Mouse (Mus musculus) heart, embryonic 10.5 days (tissue): ENCODE measurements around the gene Dvl1. TPM values are rescaled to one million over a fixed set of nuclear protein-coding genes. Genes with fewer than 3 reads are reported as not detected.
A peak's percentile ranks its signal among the peaks of the same experiment; 100 is the strongest.

ENCODE experiments used
- DNase-seq: peaks from one replicate; pipeline ENCODE4 v3.0.0-alpha.2; 2017; ENCODE audit warnings: low spot score
- H3K27ac ChIP-seq: fragments of 300-500 bp; sonication (generic); 2 replicates; pipeline ENCODE4 v1.5.1; 2016; ENCODE audit warnings: mild to moderate bottlenecking
- H3K27me3 ChIP-seq: fragments of 300-500 bp; sonication (generic); 2 replicates; pipeline ENCODE4 v1.6.1; 2016; ENCODE audit warnings: mild to moderate bottlenecking; ENCODE audit not compliant: poor library complexity, insufficient read depth, severe bottlenecking
- H3K36me3 ChIP-seq: fragments of 300-500 bp; sonication (generic); 2 replicates; pipeline ENCODE4 v1.6.1; 2016; ENCODE audit warnings: mild to moderate bottlenecking, moderate library complexity
- H3K4me1 ChIP-seq: fragments of 300-500 bp; sonication (generic); 2 replicates; pipeline ENCODE4 v1.6.1; 2016; ENCODE audit warnings: mild to moderate bottlenecking
- H3K4me3 ChIP-seq: fragments of 300-500 bp; sonication (generic); 2 replicates; pipeline ENCODE4 v1.5.1; 2016; ENCODE audit warnings: mild to moderate bottlenecking, moderate library complexity
- H3K9me3 ChIP-seq: fragments of 300-500 bp; sonication (generic); 2 replicates; pipeline ENCODE4 v1.6.1; 2016; ENCODE audit warnings: mild to moderate bottlenecking, moderate library complexity
- WGBS: fragments of 180-500 bp; shearing (Covaris S2); methylation state at CpG from one replicate; pipeline ENCODE4 v1.1.7; 2016; 5-methylcytosine and 5-hydroxymethylcytosine counted together
- polyA plus RNA-seq: library from polyadenylated mRNA; unstranded; fragments of >200 nt; fragmentation: Nextera tagmentation; extraction: Ambion mirVana; gene quantifications from 2 replicates; pipeline ENCODE4 v1.2.1, GENCODE M21; 2016

Gene Dvl1
- polyA plus RNA-seq, 1 experiment from 2014 or later, result 3.6 TPM

DNA sequence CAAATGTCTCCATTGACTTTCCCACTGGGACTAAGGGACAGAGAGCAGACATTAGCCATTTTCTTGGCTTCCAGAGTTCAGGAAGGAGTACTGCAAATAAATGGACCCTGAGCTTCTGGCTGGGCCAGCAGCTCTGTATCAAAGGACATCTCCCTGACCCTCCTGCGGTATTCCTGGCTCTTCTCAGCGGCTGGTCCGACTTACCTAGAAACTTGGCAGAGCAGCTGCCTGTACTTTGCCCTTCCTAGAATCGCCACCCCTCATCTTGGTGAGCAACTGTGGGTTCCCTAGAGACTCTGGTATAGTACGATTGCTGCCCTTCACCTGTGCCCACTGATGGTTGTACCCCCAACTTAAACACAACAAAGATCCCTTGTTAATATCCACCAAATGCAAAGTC lies 4.0 kb upstream of the Dvl1 start:
- H3K4me1 ChIP-seq, result peaks cover 53% of the 10 kb centered on the region
- no peak overlapping the region for H3K27ac ChIP-seq
- no peak overlapping the region for H3K4me3 ChIP-seq
- peaks cover 25% of the 10 kb centered on the region for H3K36me3 ChIP-seq
- 88% methylated on average over 5 of the region's 5 CpGs for WGBS
- no peak for DNase-seq
- peaks cover 17% of the 10 kb centered on the region for H3K27me3 ChIP-seq
- H3K9me3 ChIP-seq, result no peaks in the 10 kb centered on the region

DNA sequence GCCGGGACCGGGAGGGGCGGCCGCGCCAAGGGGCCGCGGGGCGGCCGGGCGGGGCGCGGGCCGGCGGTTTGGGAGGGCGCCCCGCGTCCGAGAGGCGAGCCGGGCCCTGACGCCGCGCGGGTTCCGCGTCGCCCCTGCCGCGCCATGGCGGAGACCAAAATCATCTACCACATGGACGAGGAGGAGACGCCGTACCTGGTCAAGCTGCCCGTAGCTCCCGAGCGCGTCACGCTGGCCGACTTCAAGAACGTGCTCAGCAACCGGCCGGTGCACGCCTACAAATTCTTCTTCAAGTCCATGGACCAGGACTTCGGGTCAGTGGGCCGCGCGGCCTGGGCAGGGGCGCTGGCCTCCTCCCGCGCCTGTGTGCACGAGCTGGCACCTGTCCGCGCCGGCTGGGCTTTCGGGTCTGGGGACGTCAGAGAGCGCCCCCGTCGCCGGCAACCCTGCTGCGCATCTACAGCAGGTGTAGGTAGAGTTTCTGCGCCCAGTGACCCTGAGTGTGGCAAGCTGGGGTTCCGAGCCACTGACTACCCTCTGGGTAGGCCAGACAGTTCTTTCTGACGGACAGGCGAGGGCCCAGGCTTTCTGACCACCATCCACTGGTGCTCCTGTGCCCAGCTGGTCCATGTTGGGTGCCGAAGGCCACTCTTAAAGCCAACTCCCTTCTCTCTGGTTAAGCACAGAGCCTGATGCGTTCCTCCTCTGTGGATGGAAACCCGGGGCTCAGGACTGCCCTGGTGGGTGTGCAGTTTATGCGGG lies 570 bp downstream of the Dvl1 start:
- no peak for DNase-seq
- H3K4me1 ChIP-seq, result peaks cover 28% of the 10 kb centered on the region
- H3K36me3 ChIP-seq, result peaks cover 14% of the 10 kb centered on the region
- 2% methylated on average over 65 of the region's 69 CpGs for WGBS
- no peaks in the 10 kb centered on the region for H3K9me3 ChIP-seq
- no peaks in the 10 kb centered on the region for H3K27me3 ChIP-seq
- H3K4me3 ChIP-seq, result peak overlapping the region; percentile 83
- peak overlapping the region; percentile 91 for H3K27ac ChIP-seq

DNA sequence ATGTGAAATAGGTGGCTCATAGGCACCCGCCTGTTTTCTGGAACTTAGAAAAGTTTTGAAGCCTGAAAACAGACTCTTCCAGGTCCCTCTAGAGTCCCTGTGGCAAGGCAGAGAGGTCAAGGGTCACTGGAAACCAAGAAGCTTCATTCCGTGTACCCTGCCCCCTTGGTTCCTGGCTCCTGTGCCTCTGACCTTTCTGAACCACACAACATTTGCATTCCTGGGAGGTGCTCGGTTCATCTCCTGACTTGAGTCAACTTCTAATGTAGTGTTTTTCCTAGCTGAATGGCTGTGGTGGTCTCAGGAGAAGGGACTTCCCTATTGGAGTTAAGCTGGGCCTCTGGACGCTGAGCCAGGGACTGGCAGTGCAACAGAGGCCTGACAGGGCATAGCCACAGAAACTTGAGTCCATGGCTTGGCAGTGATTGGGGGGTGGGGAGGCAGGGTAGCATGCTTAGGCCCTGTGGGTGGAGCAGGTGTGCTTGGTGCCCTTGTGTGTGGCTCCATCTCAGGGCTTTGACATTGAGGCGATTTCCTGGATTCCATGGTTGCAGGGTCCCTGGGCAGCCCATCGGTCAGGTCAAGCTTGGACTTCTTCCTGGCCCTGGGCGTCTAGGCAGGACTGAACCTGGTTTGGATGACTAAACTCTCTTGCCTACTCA lies 1.4 kb downstream of the Dvl1 start:
- DNase-seq, result no peak
- Histone ChIP-seq H3K27ac (no peak overlapping the region), H3K4me1 (peaks cover 28% of the 10 kb centered on the region), H3K4me3 (peak overlapping the region; percentile 83), H3K27me3 (no peaks in the 10 kb centered on the region), H3K9me3 (no peaks in the 10 kb centered on the region), H3K36me3 (peaks cover 8% of the 10 kb centered on the region)
- 67% methylated on average over 7 of the region's 7 CpGs for WGBS

DNA sequence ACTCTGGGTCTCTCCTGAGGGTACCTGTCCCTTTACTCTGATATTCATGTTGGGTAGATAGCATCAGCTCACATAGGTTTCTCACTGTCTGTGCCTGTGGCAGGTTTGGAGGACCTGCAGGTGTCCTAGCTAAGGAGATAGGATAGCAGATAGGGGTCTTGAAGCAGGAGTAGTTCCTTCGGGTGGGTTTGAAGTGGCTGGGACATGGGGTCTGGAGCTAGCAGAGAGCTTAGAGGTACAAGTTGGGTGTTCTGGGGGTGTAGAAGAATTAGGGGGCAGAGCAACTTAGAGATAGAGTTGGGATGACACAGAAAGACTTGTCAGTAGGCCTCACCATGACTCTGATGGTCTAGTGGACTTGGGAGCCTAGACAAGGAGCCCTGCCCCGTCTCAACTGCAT lies 2.2 kb downstream of the Dvl1 start:
- DNase-seq, result no peak
- peaks cover 10% of the 10 kb centered on the region; the same call in 1 of the 2 replicates for H3K36me3 ChIP-seq
- 89% methylated on average over 2 of the region's 2 CpGs for WGBS
- H3K27ac ChIP-seq, result no peak overlapping the region
- H3K4me1 ChIP-seq, result peaks cover 28% of the 10 kb centered on the region
- no peaks in the 10 kb centered on the region for H3K27me3 ChIP-seq
- H3K9me3 ChIP-seq, result no peaks in the 10 kb centered on the region
- H3K4me3 ChIP-seq, result no peak overlapping the region

DNA sequence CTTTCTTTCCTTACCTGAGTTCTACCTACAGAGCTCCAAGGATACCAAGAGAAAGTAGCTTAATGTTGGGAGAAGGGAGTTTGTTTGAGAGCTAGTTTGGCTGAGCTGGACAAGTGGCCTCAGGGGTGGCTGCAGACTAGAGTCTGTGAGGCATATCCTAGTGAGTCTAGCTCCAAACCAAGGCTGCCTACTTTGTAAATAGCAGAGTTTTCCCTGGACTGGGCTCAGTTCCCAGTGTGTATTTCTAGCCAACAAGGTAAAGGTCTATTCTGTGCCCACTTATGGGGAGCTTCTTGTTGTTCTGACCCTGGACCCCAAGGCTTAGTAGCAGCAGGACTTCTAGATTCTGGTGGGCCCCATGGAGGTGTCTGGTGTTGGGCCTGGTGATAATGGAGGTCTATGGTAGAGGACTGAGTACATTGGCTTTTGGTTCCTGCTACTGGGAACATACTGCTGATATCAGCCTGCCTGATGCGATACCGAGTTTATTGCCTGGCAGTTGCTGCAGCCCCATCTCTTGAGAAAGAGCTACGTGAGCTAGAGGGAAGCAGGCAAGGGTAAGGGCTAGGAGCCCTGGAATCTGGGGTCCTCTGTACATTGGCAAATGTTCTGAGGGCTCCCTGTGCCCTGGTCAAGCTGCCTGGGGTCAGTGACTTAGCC lies 2.7 kb downstream of the Dvl1 start:
- no peak for DNase-seq
- Histone ChIP-seq H3K9me3 (no peaks in the 10 kb centered on the region), H3K27ac (no peak overlapping the region), H3K36me3 (peaks cover 15% of the 10 kb centered on the region), H3K4me1 (peaks cover 28% of the 10 kb centered on the region), H3K27me3 (no peaks in the 10 kb centered on the region), H3K4me3 (no peak overlapping the region)
- 94% methylated on average over 3 of the region's 3 CpGs for WGBS

DNA sequence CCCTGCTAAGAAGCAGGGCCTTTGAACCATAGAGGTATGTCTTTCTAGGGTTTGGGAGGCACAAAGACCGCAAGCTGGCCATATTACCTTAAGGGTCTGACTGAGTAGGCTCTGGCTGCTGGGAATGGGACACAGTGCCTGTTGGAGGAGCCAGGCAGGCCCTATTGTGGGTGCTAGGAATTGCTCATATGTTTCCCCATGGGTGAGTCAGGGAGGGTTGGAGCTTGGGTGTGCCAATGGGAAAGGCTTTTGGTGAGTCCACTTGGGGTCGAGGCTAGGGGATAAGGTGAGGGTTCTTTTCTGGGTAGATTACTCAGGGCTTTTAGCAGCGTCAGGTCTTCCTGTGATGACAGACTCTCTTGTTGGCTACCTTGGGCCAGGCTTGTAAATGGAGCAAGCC lies 4.2 kb downstream of the Dvl1 start:
- WGBS, result 81% methylated on average over 3 of the region's 3 CpGs
- H3K27me3 ChIP-seq, result no peaks in the 10 kb centered on the region
- no peaks in the 10 kb centered on the region for H3K9me3 ChIP-seq
- H3K4me3 ChIP-seq, result no peak overlapping the region
- DNase-seq, result no peak
- peaks cover 30% of the 10 kb centered on the region for H3K36me3 ChIP-seq
- H3K4me1 ChIP-seq, result peaks cover 27% of the 10 kb centered on the region
- H3K27ac ChIP-seq, result no peak overlapping the region

DNA sequence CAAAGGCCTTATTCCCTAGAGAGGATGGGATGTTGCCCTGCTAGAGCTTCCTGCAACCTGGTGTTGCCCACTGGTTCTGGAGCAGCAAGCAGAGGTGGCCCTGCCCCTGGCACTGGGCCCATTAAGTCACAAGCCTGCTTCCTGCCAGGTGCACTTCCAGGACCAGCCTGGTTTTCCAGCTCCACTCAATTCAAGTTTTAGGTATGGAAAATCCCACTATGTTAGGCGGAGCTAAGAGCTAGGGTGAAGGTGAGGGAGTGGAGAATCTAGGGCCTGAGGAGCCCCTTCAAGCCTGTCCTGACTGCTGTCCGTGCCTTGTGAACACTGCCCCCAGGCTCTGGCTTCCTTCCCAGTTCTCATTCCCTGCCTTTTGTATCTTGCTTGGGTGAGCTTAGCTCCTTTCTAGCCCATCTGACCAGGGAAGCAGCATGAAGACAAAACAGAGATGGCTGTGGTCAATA lies 4.8 kb downstream of the Dvl1 start:
- Histone ChIP-seq H3K27ac (no peak overlapping the region), H3K9me3 (no peaks in the 10 kb centered on the region), H3K36me3 (peaks cover 36% of the 10 kb centered on the region), H3K4me3 (no peak overlapping the region), H3K4me1 (peaks cover 21% of the 10 kb centered on the region), H3K27me3 (no peaks in the 10 kb centered on the region)
- 87% methylated on average over 2 of the region's 2 CpGs for WGBS
- DNase-seq, result no peak

DNA sequence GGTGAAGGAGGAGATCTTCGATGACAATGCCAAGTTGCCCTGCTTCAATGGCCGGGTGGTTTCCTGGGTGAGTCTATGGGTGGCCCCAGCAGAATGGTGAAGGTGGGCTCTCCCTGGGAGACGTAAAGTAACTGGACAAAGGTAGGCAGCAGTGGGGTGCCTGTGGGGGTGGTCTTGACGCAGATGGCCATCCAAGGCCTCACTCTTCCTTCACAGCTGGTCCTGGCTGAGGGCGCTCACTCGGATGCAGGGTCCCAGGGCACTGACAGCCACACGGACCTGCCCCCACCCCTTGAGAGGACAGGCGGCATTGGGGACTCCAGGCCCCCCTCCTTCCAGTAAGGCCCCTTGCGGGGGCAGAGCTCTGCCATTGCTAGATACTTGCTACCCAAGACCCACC lies 6.2 kb downstream of the Dvl1 start:
- Histone ChIP-seq H3K4me3 (no peak overlapping the region), H3K27ac (no peak overlapping the region), H3K27me3 (no peaks in the 10 kb centered on the region), H3K9me3 (no peaks in the 10 kb centered on the region), H3K36me3 (peaks cover 50% of the 10 kb centered on the region), H3K4me1 (peaks cover 12% of the 10 kb centered on the region)
- DNase-seq, result no peak
- 88% methylated on average over 9 of the region's 9 CpGs for WGBS

DNA sequence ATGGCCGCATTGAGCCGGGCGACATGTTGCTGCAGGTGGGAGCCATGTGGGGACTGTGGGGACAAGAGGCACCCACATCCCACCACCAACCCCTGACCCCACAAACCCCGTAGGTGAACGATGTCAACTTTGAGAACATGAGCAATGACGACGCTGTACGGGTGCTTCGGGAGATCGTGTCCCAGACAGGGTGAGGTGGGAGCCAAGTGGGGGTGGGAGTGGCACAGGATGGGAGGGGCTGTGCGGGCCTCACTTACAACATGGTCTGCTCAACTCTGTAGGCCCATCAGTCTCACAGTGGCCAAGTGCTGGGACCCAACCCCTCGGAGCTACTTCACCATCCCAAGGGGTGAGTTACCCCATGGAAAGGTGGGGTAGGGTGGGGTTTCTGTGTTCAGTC lies 7.8 kb downstream of the Dvl1 start:
- DNase-seq, result no peak
- no peaks in the 10 kb centered on the region for H3K9me3 ChIP-seq
- no peak overlapping the region for H3K27ac ChIP-seq
- no peaks in the 10 kb centered on the region for H3K27me3 ChIP-seq
- H3K4me3 ChIP-seq, result no peak overlapping the region
- 96% methylated on average over 12 of the region's 12 CpGs for WGBS
- peaks cover 55% of the 10 kb centered on the region for H3K36me3 ChIP-seq
- 0 out of 2 replicates have a peak, but pooled peaks cover 5% of the 10 kb centered on the region for H3K4me1 ChIP-seq

DNA sequence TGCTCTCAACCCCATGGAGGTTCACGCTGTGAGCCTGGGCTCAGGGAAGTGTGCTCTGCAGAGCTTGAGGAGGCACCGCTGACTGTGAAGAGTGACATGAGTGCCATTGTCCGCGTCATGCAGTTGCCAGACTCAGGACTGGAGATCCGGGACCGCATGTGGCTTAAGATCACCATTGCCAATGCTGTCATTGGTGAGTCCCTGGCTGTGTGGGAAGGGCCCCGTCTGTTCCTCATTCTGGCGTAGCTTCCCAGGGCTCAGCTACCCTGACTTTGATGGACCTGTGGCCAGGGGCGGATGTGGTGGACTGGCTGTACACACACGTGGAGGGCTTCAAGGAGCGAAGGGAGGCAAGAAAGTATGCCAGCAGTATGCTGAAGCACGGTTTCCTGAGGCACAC lies 8.9 kb downstream of the Dvl1 start:
- Histone ChIP-seq H3K36me3 (peaks cover 58% of the 10 kb centered on the region), H3K9me3 (no peaks in the 10 kb centered on the region), H3K27me3 (no peaks in the 10 kb centered on the region), H3K4me1 (0 out of 2 replicates have a peak, but pooled peaks cover 5% of the 10 kb centered on the region), H3K4me3 (no peak overlapping the region), H3K27ac (no peak overlapping the region)
- WGBS, result 89% methylated on average over 12 of the region's 12 CpGs
- DNase-seq, result no peak

DNA sequence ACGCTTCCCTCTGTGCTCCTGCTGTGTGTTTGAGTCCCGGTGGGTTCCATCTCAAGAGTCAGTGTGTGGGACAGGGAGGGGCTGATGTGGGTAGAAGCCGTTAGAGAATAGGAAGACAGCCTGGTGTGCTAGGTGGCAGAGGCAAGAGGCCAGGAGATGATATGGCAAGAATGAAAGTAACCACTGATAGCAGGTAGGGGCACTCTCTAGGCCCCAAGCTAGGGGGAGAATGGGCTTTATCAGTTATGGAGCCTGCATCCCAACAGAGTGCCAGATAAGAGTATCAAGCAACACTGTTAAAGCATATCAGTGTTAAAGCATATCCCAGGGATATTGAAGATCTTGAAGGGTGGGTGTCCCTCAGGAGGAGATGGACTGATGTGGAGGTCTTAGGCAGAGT lies 9.7 kb downstream of the Dvl1 start:
- Histone ChIP-seq H3K27me3 (no peaks in the 10 kb centered on the region), H3K36me3 (peaks cover 58% of the 10 kb centered on the region), H3K9me3 (no peaks in the 10 kb centered on the region), H3K4me1 (0 out of 2 replicates have a peak, but pooled peaks cover 5% of the 10 kb centered on the region), H3K4me3 (no peak overlapping the region), H3K27ac (no peak overlapping the region)
- DNase-seq, result no peak
- WGBS, result 83% methylated on average over 3 of the region's 3 CpGs

DNA sequence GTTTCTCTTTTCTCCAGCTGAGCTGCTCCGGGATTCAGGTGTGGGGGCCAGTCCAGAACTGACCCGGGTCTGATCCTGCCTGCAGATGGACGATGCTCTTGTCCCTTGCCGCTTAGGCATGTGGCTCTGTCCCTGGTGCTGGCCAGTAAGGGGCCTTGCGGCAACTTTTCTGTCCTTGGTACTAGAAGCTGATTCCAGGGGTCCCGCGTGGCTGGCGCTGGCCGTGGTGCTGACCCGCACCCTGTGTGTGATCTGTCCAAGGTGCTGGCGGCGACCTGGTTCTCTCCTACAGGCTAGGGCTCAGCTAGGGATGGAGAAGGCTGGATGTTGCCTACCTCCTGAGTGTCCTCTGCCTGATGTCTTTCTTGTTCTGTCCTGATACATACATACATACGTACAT lies 12.1 kb downstream of the Dvl1 start:
- Histone ChIP-seq H3K9me3 (no peaks in the 10 kb centered on the region), H3K27me3 (no peaks in the 10 kb centered on the region), H3K36me3 (peaks cover 49% of the 10 kb centered on the region), H3K4me3 (no peak overlapping the region), H3K4me1 (0 out of 2 replicates have a peak, but pooled peaks cover 2% of the 10 kb centered on the region), H3K27ac (no peak overlapping the region)
- WGBS, result 14% methylated on average over 13 of the region's 13 CpGs
- DNase-seq, result peak; percentile 94

DNA sequence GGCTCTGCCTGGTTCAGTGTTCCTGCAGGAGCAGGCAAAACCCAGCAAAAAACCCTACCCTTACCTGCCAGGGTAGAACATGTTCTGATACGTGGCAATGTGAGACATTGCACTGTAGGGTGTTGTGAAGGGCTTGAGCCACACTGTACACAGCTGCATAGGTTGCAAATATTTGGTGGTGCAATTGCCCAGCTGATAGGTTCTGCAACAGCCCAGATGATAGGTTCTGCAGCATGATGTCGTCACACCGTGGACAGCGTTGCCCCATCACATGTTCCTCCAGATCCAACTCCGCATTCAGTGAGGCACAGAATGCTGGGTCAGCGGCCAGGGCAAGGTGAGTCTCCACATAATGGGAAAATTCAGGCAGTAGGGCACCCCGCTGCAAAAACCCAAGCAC lies 14.6 kb downstream of the Dvl1 start:
- no peaks in the 10 kb centered on the region for H3K27me3 ChIP-seq
- no peak for DNase-seq
- no peak overlapping the region for H3K4me3 ChIP-seq
- no peak overlapping the region for H3K27ac ChIP-seq
- 0 out of 2 replicates have a peak, but pooled peaks cover 2% of the 10 kb centered on the region for H3K4me1 ChIP-seq
- H3K36me3 ChIP-seq, result peaks cover 41% of the 10 kb centered on the region
- H3K9me3 ChIP-seq, result no peaks in the 10 kb centered on the region
- WGBS, result 87% methylated on average over 7 of the region's 7 CpGs
